Mouse (Mus musculus): ENCODE data around the gene Lrrc71. TPM values are rescaled to one million over a fixed set of nuclear protein-coding genes. Genes with fewer than 3 reads are reported as not detected.
A peak's percentile ranks its signal among the peaks of the same experiment; 100 is the strongest.

Gene Lrrc71
- polyA plus RNA-seq, 1 experiment: not detected

GRCm38 (mm10) chr3:87765091-87765490, 16.7 kb upstream of the Lrrc71 start:
- H3K27ac ChIP-seq (ENCODE audit: insufficient read depth, low read depth, low read length): no peak overlapping the region
- no peaks in the 10 kb centered on the region for H3K4me1 ChIP-seq (ENCODE audit: control insufficient read depth, insufficient read depth, low read length)
- H3K4me3 ChIP-seq (ENCODE audit: insufficient read depth, low read length): no peak overlapping the region
- TF ChIP-seq POLR2A (IDR thresholded peaks at IDR 0.05; ENCODE audit: borderline replicate concordance, low read depth, low read length) (no peak), CTCF (IDR thresholded peaks at IDR 0.05; ENCODE audit: low read depth, low read length) (no peak; the same call in 1 of the 2 replicates)

DNA sequence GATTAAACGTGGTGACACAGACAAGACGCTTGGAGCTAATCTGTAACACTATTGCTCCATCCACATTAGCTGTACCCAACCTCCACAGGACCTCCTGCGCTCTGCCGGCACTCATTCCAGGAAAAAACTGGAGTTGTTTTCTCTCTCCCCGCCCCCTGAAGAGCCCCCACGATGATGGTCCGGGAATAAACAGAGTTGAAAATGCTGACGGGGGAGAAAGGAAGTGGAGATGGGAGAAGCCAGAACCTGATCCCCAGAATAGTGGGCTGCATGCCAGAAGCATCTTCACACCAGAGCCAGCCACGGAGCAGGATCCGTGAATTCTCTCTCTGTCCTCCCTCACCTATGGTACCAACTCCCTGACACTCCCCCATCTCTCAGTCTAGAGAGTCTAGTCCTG, 16.1 kb upstream of the Lrrc71 start:
- H3K4me1 ChIP-seq (ENCODE audit: control insufficient read depth, insufficient read depth, low read length): no peaks in the 10 kb centered on the region
- no peak overlapping the region for H3K4me3 ChIP-seq (ENCODE audit: insufficient read depth, low read length)
- no peak for TF ChIP-seq POLR2A (IDR thresholded peaks at IDR 0.05; ENCODE audit: borderline replicate concordance, low read depth, low read length)
- TF ChIP-seq CTCF (IDR thresholded peaks at IDR 0.05; ENCODE audit: low read depth, low read length): no peak
- no peak overlapping the region for H3K27ac ChIP-seq (ENCODE audit: insufficient read depth, low read depth, low read length)

DNA sequence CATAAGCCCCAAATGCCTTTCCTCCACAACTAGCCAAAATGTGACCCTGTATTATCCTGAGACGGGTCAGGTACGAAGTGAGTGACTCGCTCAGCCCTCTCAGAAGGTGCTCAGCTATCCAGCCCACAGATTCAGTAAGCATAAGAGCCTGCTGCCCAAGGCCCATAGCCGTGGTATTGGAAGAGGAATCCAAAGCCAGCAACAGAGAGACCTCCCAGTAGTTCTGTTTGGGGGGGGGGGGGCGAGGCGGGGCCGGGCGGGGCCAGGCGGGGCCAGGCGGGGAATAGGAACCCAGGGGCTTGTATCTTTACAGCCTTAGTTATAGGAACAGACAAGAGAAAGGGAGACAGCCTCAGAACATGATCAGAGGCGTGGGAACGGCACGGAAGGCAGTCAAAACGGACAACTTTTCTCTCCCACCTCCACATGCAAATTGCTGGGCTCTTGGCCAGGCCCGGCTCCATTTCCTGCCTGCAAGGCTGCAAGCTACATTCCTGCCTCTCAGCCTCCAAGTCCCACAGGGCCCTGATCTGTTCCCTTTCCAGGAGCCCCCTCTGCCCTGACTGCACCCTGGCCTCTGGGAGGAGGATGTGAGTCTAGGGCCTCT, 15.4 kb upstream of the Lrrc71 start:
- H3K4me3 ChIP-seq (ENCODE audit: insufficient read depth, low read length): no peak overlapping the region
- no peaks in the 10 kb centered on the region for H3K4me1 ChIP-seq (ENCODE audit: control insufficient read depth, insufficient read depth, low read length)
- no peak for TF ChIP-seq POLR2A (IDR thresholded peaks at IDR 0.05; ENCODE audit: borderline replicate concordance, low read depth, low read length)
- TF ChIP-seq CTCF (IDR thresholded peaks at IDR 0.05; ENCODE audit: low read depth, low read length): no peak
- no peak overlapping the region for H3K27ac ChIP-seq (ENCODE audit: insufficient read depth, low read depth, low read length)

GRCm38 (mm10) chr3:87763202-87763601, 14.8 kb upstream of the Lrrc71 start:
- Histone ChIP-seq H3K27ac (ENCODE audit: insufficient read depth, low read depth, low read length) (no peak overlapping the region), H3K4me3 (ENCODE audit: insufficient read depth, low read length) (no peak overlapping the region), H3K4me1 (ENCODE audit: control insufficient read depth, insufficient read depth, low read length) (no peaks in the 10 kb centered on the region)
- TF ChIP-seq POLR2A (IDR thresholded peaks at IDR 0.05; ENCODE audit: borderline replicate concordance, low read depth, low read length) (no peak), CTCF (IDR thresholded peaks at IDR 0.05; ENCODE audit: low read depth, low read length) (no peak)

GRCm38 (mm10) chr3:87761408-87762375, 13.3 kb upstream of the Lrrc71 start:
- no peak overlapping the region for H3K4me3 ChIP-seq (ENCODE audit: insufficient read depth, low read length)
- no peak overlapping the region for H3K27ac ChIP-seq (ENCODE audit: insufficient read depth, low read depth, low read length)
- TF ChIP-seq CTCF (IDR thresholded peaks at IDR 0.05; ENCODE audit: low read depth, low read length) (no peak), POLR2A (IDR thresholded peaks at IDR 0.05; ENCODE audit: borderline replicate concordance, low read depth, low read length) (no peak)
- no peaks in the 10 kb centered on the region for H3K4me1 ChIP-seq (ENCODE audit: control insufficient read depth, insufficient read depth, low read length)

- no peak overlapping the region for H3K4me3 ChIP-seq (ENCODE audit: insufficient read depth, low read length)
- no peaks in the 10 kb centered on the region for H3K4me1 ChIP-seq (ENCODE audit: control insufficient read depth, insufficient read depth, low read length)
- no peak for TF ChIP-seq POLR2A (IDR thresholded peaks at IDR 0.05; ENCODE audit: borderline replicate concordance, low read depth, low read length)
- no peak for TF ChIP-seq CTCF (IDR thresholded peaks at IDR 0.05; ENCODE audit: low read depth, low read length)
- no peak overlapping the region for H3K27ac ChIP-seq (ENCODE audit: insufficient read depth, low read depth, low read length)
Measured at GRCm38 (mm10) chr3:87758641-87759040, 10.2 kb upstream of the Lrrc71 start.

DNA sequence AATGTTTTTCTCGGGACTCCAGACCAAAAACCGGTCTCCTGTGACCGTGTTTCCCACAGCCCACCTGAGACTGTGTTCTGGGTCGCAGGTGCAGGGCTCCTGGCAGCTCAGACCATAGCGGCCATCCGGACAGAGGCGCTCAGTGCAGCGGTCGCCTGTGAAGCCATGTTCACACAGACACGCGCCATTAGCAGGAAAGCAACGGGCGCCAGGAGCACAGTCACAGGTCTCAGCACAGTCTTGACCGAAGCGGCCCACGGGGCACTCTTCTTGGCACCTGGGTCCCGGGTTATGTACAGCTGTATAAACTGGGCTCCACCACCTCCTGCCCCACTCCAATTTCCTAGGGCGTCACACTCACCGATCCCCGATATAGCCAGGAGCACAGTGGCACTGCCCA, 8.1 kb upstream of the Lrrc71 start:
- H3K4me1 ChIP-seq (ENCODE audit: control insufficient read depth, insufficient read depth, low read length): no peaks in the 10 kb centered on the region
- no peak overlapping the region for H3K27ac ChIP-seq (ENCODE audit: insufficient read depth, low read depth, low read length)
- TF ChIP-seq CTCF (IDR thresholded peaks at IDR 0.05; ENCODE audit: low read depth, low read length): no peak
- no peak for TF ChIP-seq POLR2A (IDR thresholded peaks at IDR 0.05; ENCODE audit: borderline replicate concordance, low read depth, low read length)
- no peak overlapping the region for H3K4me3 ChIP-seq (ENCODE audit: insufficient read depth, low read length)

DNA sequence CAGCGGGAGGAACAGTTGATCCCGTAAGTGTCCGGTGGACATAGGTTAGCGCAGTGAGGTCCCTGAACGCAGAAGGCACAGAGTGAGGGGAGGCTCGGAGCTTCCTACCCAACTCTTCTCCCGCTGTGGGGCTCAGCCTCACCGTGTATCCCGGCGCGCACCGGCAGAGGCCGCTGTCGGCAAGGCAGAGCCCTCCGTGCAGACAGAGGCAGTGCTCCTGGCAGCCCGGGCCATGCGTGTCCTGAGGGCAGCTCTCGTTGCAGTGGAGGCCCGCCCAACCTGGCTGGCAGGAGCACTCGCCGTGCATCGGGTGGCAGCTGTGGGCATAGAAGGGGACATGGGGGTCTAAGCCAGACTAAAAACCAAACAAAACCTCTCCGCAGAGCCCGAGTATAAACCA, 7.5 kb upstream of the Lrrc71 start:
- Histone ChIP-seq H3K4me1 (ENCODE audit: control insufficient read depth, insufficient read depth, low read length) (no peaks in the 10 kb centered on the region), H3K27ac (ENCODE audit: insufficient read depth, low read depth, low read length) (no peak overlapping the region), H3K4me3 (ENCODE audit: insufficient read depth, low read length) (no peak overlapping the region)
- peak; percentile 51; the same call in 1 of the 2 replicates for TF ChIP-seq CTCF (IDR thresholded peaks at IDR 0.05; ENCODE audit: low read depth, low read length)
- no peak for TF ChIP-seq POLR2A (IDR thresholded peaks at IDR 0.05; ENCODE audit: borderline replicate concordance, low read depth, low read length)

DNA sequence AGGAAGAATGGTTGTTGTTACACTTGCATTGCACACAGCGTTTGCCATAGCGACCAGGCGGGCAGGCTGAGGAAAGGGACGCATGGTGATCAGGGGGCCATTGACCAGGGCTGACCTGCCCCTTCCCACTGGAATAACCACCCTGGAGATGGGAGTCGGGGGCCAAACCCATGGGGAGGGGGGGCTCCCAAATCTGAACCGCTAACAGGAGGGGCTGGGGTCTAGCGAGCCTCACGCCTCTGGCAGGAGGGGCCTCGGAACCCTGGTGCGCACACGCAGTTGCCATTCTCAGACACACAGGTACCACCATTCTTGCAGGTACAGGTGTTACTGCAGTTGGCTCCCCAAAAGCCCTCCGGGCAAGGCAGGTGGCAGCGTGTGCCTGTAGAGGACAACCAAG, 5.4 kb upstream of the Lrrc71 start:
- TF ChIP-seq POLR2A (IDR thresholded peaks at IDR 0.05; ENCODE audit: borderline replicate concordance, low read depth, low read length) (no peak), CTCF (IDR thresholded peaks at IDR 0.05; ENCODE audit: low read depth, low read length) (no peak)
- Histone ChIP-seq H3K4me3 (ENCODE audit: insufficient read depth, low read length) (no peak overlapping the region), H3K27ac (ENCODE audit: insufficient read depth, low read depth, low read length) (no peak overlapping the region), H3K4me1 (ENCODE audit: control insufficient read depth, insufficient read depth, low read length) (no peaks in the 10 kb centered on the region)

- Histone ChIP-seq H3K4me1 (ENCODE audit: control insufficient read depth, insufficient read depth, low read length) (no peaks in the 10 kb centered on the region), H3K27ac (ENCODE audit: insufficient read depth, low read depth, low read length) (no peak overlapping the region), H3K4me3 (ENCODE audit: insufficient read depth, low read length) (no peak overlapping the region)
- TF ChIP-seq CTCF (IDR thresholded peaks at IDR 0.05; ENCODE audit: low read depth, low read length) (no peak), POLR2A (IDR thresholded peaks at IDR 0.05; ENCODE audit: borderline replicate concordance, low read depth, low read length) (no peak)
Measured at GRCm38 (mm10) chr3:87752567-87752966, 4.1 kb upstream of the Lrrc71 start.

Measured in bone marrow macrophage, adult 2 months (primary cell).